ENCODE assay signal across 23 mouse cellular contexts in genomic region chr2:24440056-24440455, GRCm38 (mm10). TPM values are rescaled to one million over a fixed set of nuclear protein-coding genes. Genes with fewer than 3 reads are reported as not detected.
DNase-seq lines count a peak whose midpoint lies in the region; ATAC-seq and TF ChIP-seq lines count a peak whose summit lies in the region.
"Had no signal": no experiment of that assay in that cellular context is flagged by ENCODE, and none has a peak within 500 bp of the region (broad histone marks: within the 10 kb centered on the region; RNA-seq: fewer than 3 reads in every experiment).

No protein-coding gene starts in this region.

- H3K4me3 ChIP-seq in intestine, postnatal 0 days (ENCODE audit: low read depth, low read length): no peak overlapping the region
- no peak overlapping the region for H3K4me3 ChIP-seq in intestine, embryonic 16.5 days (ENCODE audit: low read length)
- H3K4me3 ChIP-seq: embryonic facial prominence, embryonic 12.5 days; forebrain, embryonic 15.5 days; heart, embryonic 13.5 days; hindbrain, embryonic 13.5 days had no signal

- no peaks in the 10 kb centered on the region; the same call in 1 of the 2 replicates for H3K4me1 ChIP-seq in intestine, postnatal 0 days (replicated peaks; ENCODE audit: control insufficient read depth, insufficient read depth, low read length)
- H3K4me1 ChIP-seq in intestine, embryonic 16.5 days (ENCODE audit: control insufficient read depth, insufficient read depth, low read length): no peaks in the 10 kb centered on the region; the same call in 1 of the 2 replicates
- H3K4me1 ChIP-seq: embryonic facial prominence, embryonic 12.5 days; hindbrain, embryonic 13.5 days had no signal

- H3K9ac ChIP-seq in intestine, postnatal 0 days (ENCODE audit: low read depth, low read length): no peak overlapping the region
- H3K9ac ChIP-seq in intestine, embryonic 16.5 days (ENCODE audit: low read depth, low read length): no peak overlapping the region
- H3K9ac ChIP-seq: embryonic facial prominence, embryonic 12.5 days; forebrain, embryonic 15.5 days; heart, embryonic 13.5 days; hindbrain, embryonic 13.5 days had no signal

- H3K4me2 ChIP-seq in intestine, postnatal 0 days (replicated peaks; ENCODE audit: low read depth): no peak overlapping the region
- H3K4me2 ChIP-seq in intestine, embryonic 16.5 days (ENCODE audit: low read depth, low read length): no peak overlapping the region
- H3K4me2 ChIP-seq: embryonic facial prominence, embryonic 12.5 days; forebrain, embryonic 15.5 days; heart, embryonic 13.5 days; hindbrain, embryonic 13.5 days had no signal

- TF ChIP-seq CTCF in intestine, postnatal 0 days (IDR thresholded peaks at IDR 0.05; ENCODE audit: low read depth): no peak

- WGBS in intestine, postnatal 0 days: 56% methylated on average over 2 of the region's 2 CpGs
- WGBS in intestine, embryonic 16.5 days: 74% methylated on average over 2 of the region's 2 CpGs

- DNase-seq in gastrocnemius, adult 18-20 months (ENCODE audit: low spot score): peak; percentile 6
- no peak for DNase-seq in gastrocnemius, postnatal 4 days (ENCODE audit: low spot score in 2 of 2)
- DNase-seq in 3134 (ENCODE audit: extremely low read depth, insufficient read length, low spot score): peak; percentile 36
- peak; percentile 24 for DNase-seq in skeletal muscle tissue, adult 2 months (ENCODE audit: low read depth, low spot score)
- DNase-seq in layer of hippocampus, adult 18-20 months (ENCODE audit: low spot score in 2 of 2): no peak
- DNase-seq: adrenal gland, postnatal 14 days; cerebellum, adult 11-12 months; cerebellum, adult 9-10 months; cerebellum, postnatal 25 days; gastrocnemius, postnatal 10 days; heart, postnatal 10 days had no signal

- H3K9me3 ChIP-seq in intestine, postnatal 0 days (ENCODE audit: control insufficient read depth): no peaks in the 10 kb centered on the region
- no peaks in the 10 kb centered on the region for H3K9me3 ChIP-seq in intestine, embryonic 16.5 days (ENCODE audit: control insufficient read depth, low read length)
- H3K9me3 ChIP-seq: embryonic facial prominence, embryonic 12.5 days; forebrain, embryonic 15.5 days; heart, embryonic 13.5 days; hindbrain, embryonic 13.5 days had no signal

- H3K36me3 ChIP-seq in intestine, postnatal 0 days (ENCODE audit: control insufficient read depth, insufficient read depth): no peaks in the 10 kb centered on the region
- no peaks in the 10 kb centered on the region for H3K36me3 ChIP-seq in intestine, embryonic 16.5 days (ENCODE audit: control insufficient read depth, insufficient read depth, low read length)
- H3K36me3 ChIP-seq: embryonic facial prominence, embryonic 12.5 days; forebrain, embryonic 15.5 days; heart, embryonic 13.5 days; hindbrain, embryonic 13.5 days had no signal

- H3K27ac ChIP-seq in intestine, postnatal 0 days (ENCODE audit: low read depth, low read length): no peak overlapping the region
- no peak overlapping the region for H3K27ac ChIP-seq in intestine, embryonic 16.5 days (ENCODE audit: low read length)
- H3K27ac ChIP-seq: embryonic facial prominence, embryonic 12.5 days; forebrain, embryonic 15.5 days; heart, embryonic 13.5 days; hindbrain, embryonic 13.5 days; hindbrain, postnatal 0 days had no signal

- ATAC-seq in intestine, postnatal 0 days: peak; percentile 76
- no peak for ATAC-seq in intestine, embryonic 16.5 days
- no peak for ATAC-seq in inflammation-experienced regulatory T-cells, adult 6 months
- ATAC-seq: forebrain, embryonic 15.5 days; hindbrain, postnatal 0 days had no signal

- H3K27me3 ChIP-seq in intestine, postnatal 0 days (replicated peaks; ENCODE audit: control insufficient read depth, insufficient read depth, low read length): no peaks in the 10 kb centered on the region
- no peaks in the 10 kb centered on the region for H3K27me3 ChIP-seq in intestine, embryonic 16.5 days (replicated peaks; ENCODE audit: control insufficient read depth, insufficient read depth, low read length)
- H3K27me3 ChIP-seq: embryonic facial prominence, embryonic 12.5 days; heart, embryonic 13.5 days had no signal

RNA-seq across cellular contexts. Expression of gene Pax8, which starts 35.3 kb away (rescaled TPM):
- not detected for total RNA-seq in gastrocnemius, adult 18-20 months (2021)
- not detected for total RNA-seq in gastrocnemius, postnatal 4 days (2021)
- polyA plus RNA-seq in intestine, postnatal 0 days (2015; fragmentation: Nextera tagmentation; extraction: Ambion mirVana): 0.52 and 0.64 TPM in 2 replicates
- polyA plus RNA-seq in intestine, embryonic 16.5 days (2015; fragmentation: Nextera tagmentation; extraction: Ambion mirVana): 0.92 and 0.99 TPM in 2 replicates
- not detected for total RNA-seq in layer of hippocampus, adult 18-20 months (2021)
- polyA plus RNA-seq in inflammation-experienced regulatory T-cells, adult 6 months (2017; shearing (Covaris generic)): not detected
- total RNA-seq: adrenal gland, adult 18-20 months; adrenal gland, postnatal 14 days; gastrocnemius, postnatal 10 days; heart, adult 8-10 months; heart, postnatal 10 days; hematopoietic stem cell, adult 5-6 weeks had no signal
- polyA plus RNA-seq: cortical plate, adult 2 months had no signal

Comparison
In these comparisons a context has a peak if more than half of its experiments do, and no peak if none do; other contexts are left out.
1. DNase-seq: peak in gastrocnemius, adult 18-20 months (single experiment), 3134 (single experiment) and skeletal muscle tissue, adult 2 months (single experiment); none in gastrocnemius, postnatal 4 days (0 of 2) and layer of hippocampus, adult 18-20 months (0 of 2).